Mouse (Mus musculus): ENCODE measurements at regions not wholly inside any gene's neighbourhood (a gene's known extent, or its start where the extent isn't known, plus 50 kb on each side); places are given as distances from the start of the nearest gene placed in this dataset.

GRCm38 (mm10) chr2:129952486-129952885 is 59.7 kb upstream of the Tgm3 start:
- DNase-seq (ENCODE audit: low spot score) = no peak

GRCm38 (mm10) chr2:129955260-129955691 is 56.9 kb upstream of the Tgm3 start:
- DNase-seq (ENCODE audit: low spot score) = peak; percentile 12

- DNase-seq (ENCODE audit: low spot score) = no peak
Measured at GRCm38 (mm10) chr2:129958120-129958519, 54.0 kb upstream of the Tgm3 start.

- DNase-seq (ENCODE audit: low spot score) = no peak
Measured at GRCm38 (mm10) chr2:129960364-129960763, 51.8 kb upstream of the Tgm3 start.

- no peak for DNase-seq (ENCODE audit: low spot score)
Measured at GRCm38 (mm10) chr2:129961522-129961921, 50.6 kb upstream of the Tgm3 start.
